Mouse (Mus musculus) MN1 (cell line): Measurements from ENCODE around the gene Ube2u.
A peak's percentile ranks its signal among the peaks of the same experiment; 100 is the strongest.

ENCODE experiments used
- DNase-seq: peaks from one replicate; pipeline ENCODE4 v3.0.0-alpha.2; 2016; ENCODE audit warnings: low spot score

Gene Ube2u

GRCm38 (mm10) chr4:100547905-100548304 lies 69.3 kb downstream of the Ube2u start:
- DNase-seq: no peak

GRCm38 (mm10) chr4:100553296-100553695 lies 74.6 kb downstream of the Ube2u start:
- DNase-seq: no peak

DNA sequence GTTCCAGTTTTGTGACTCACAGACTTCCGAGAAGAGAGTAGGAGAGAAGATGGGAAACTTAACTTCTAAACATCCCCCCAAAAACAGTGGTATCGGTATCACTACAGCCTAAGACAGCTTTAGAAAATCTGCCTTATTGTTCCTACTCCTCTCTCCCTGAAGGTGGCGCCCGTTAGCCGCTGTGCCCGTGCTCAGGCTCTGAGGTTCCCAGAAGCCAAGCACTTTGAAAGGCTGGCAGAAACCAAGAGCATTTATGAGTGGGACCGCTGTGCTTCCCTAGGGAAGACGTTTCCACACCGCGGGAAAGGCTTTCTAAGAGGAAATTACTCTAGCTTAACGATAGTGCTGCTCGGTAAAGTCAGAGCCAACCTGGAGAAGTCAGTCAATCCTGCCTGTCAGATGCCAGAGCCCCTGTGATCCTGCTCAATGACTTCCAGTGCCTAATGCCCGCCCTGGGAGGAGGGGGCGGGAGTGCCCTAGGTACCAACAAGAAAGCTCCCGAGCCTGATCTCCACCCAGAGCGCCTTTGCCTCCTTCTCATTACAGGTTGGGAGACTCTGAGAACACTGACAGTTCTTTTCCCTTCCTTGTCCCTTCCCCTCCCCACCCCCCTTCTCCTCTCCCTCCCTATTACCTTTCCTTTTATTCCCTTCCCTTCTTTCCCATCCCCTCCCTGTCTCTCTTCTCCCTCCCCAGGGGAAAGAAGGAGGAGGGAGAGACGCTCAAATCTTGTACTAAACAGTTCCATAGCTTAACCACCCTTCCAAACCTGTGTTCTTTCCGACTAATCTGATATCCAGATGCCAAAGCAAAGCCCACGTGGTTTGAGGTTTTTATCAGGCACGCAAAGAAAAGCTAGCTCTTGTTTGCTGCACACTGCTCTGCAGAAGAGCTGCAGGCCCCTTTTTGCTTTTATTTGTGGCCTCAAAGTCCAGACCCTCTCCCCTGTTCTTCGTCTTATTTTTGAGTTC lies 109.9 kb downstream of the Ube2u start:
- peak; percentile 34 for DNase-seq

GRCm38 (mm10) chr4:100595771-100596170 lies 117.1 kb downstream of the Ube2u start:
- DNase-seq: no peak

- no peak for DNase-seq
Observed at GRCm38 (mm10) chr4:100596630-100597029, 118.0 kb downstream of the Ube2u start.

- DNase-seq: no peak
Observed at GRCm38 (mm10) chr4:100597049-100597448, 118.4 kb downstream of the Ube2u start.
